Mouse (Mus musculus): ENCODE measurements around the gene Myo1d. TPM values are rescaled to one million over a fixed set of nuclear protein-coding genes. Genes with fewer than 3 reads are reported as not detected.

Gene Myo1d
- polyA plus RNA-seq, 1 experiment from 2014 or later: 3.3 TPM

DNA sequence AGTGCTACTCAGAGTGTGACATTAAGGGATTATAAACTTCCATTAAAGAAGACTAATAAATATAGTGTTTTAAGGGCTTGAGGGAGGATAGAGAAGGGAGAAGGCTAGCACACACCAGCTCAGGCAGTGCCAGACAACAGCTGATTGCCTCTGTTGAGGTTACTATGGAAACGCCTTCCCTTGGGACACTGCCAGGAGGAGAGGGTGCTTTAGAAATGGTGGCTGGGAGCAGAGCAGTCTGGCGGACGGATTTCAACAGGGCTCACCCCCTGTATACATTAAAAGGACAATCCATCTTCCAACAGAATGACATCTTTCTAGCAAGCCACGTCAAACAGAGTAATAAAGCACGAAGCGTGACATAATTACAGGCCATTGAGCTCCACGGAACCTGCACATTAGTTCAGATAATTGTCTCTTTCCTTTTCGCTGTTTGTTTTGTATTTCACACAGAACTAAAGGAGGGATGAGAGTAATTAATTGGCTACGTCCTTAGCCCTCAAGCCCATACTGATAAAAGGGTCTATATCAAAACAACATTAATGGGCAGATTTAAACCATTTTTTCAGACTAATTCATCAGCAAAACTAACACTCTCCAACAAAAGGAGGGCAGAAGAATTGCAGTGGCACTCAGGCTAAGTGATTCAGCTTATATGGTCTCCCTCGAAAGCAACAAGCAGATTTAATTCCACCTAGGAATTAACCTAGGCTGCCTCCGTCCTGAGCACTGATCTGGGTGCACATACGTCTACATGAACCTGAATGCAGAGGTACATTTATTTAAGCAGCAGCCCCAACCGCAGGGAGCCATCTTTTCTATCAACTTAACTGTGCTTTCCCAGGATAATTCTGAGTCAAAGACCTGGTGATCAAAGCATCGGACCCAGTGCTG, 201.8 kb downstream of the Myo1d start:
- Histone ChIP-seq H3K27me3 (ENCODE audit: control insufficient read depth, insufficient read depth, low read length) (peaks cover 12% of the 10 kb centered on the region), H3K9me3 (ENCODE audit: control insufficient read depth, low read length) (no peaks in the 10 kb centered on the region), H3K9ac (ENCODE audit: low read length) (no peak overlapping the region), H3K36me3 (ENCODE audit: control insufficient read depth, insufficient read depth, low read length) (no peaks in the 10 kb centered on the region), H3K4me2 (ENCODE audit: low read depth, low read length, severe bottlenecking) (peak overlapping the region; percentile 38; the same call in 1 of the 2 replicates), H3K4me1 (replicated peaks; ENCODE audit: control insufficient read depth, insufficient read depth, low read length) (peaks cover 3% of the 10 kb centered on the region; the same call in 1 of the 2 replicates), H3K27ac (ENCODE audit: low read depth, low read length) (peak overlapping the region; percentile 51), H3K4me3 (ENCODE audit: low read depth, low read length) (peak overlapping the region; percentile 5; the same call in 1 of the 2 replicates)
- WGBS: 16% methylated on average over 14 of the region's 14 CpGs
- ATAC-seq (replicated peaks; ENCODE audit: low FRiP score) (peak; percentile 99), DNase-seq (ENCODE audit: low spot score) (peak; percentile 87)

GRCm38 (mm10) chr11:80575794-80576193, 204.0 kb downstream of the Myo1d start:
- no peak overlapping the region for H3K4me2 ChIP-seq (ENCODE audit: low read depth, low read length, severe bottlenecking)
- H3K27me3 ChIP-seq (ENCODE audit: control insufficient read depth, insufficient read depth, low read length): peaks cover 8% of the 10 kb centered on the region; the same call in 1 of the 2 replicates
- 78% methylated on average over 3 of the region's 3 CpGs for WGBS
- H3K4me3 ChIP-seq (ENCODE audit: low read depth, low read length): no peak overlapping the region
- DNase-seq (ENCODE audit: low spot score) (no peak), ATAC-seq (replicated peaks; ENCODE audit: low FRiP score) (no peak)
- peaks cover 3% of the 10 kb centered on the region; the same call in 1 of the 2 replicates for H3K4me1 ChIP-seq (replicated peaks; ENCODE audit: control insufficient read depth, insufficient read depth, low read length)
- no peaks in the 10 kb centered on the region for H3K36me3 ChIP-seq (ENCODE audit: control insufficient read depth, insufficient read depth, low read length)
- H3K27ac ChIP-seq (ENCODE audit: low read depth, low read length): no peak overlapping the region
- H3K9me3 ChIP-seq (ENCODE audit: control insufficient read depth, low read length): no peaks in the 10 kb centered on the region
- no peak overlapping the region for H3K9ac ChIP-seq (ENCODE audit: low read length)

GRCm38 (mm10) chr11:80566286-80566685, 213.5 kb downstream of the Myo1d start:
- DNase-seq (ENCODE audit: low spot score) (no peak), ATAC-seq (replicated peaks; ENCODE audit: low FRiP score) (no peak)
- Histone ChIP-seq H3K4me1 (replicated peaks; ENCODE audit: control insufficient read depth, insufficient read depth, low read length) (no peaks in the 10 kb centered on the region), H3K9me3 (ENCODE audit: control insufficient read depth, low read length) (no peaks in the 10 kb centered on the region), H3K9ac (ENCODE audit: low read length) (no peak overlapping the region), H3K36me3 (ENCODE audit: control insufficient read depth, insufficient read depth, low read length) (no peaks in the 10 kb centered on the region), H3K4me3 (ENCODE audit: low read depth, low read length) (no peak overlapping the region), H3K27ac (ENCODE audit: low read depth, low read length) (no peak overlapping the region), H3K27me3 (ENCODE audit: control insufficient read depth, insufficient read depth, low read length) (no peaks in the 10 kb centered on the region), H3K4me2 (ENCODE audit: low read depth, low read length, severe bottlenecking) (no peak overlapping the region)
- 92% methylated on average over 3 of the region's 3 CpGs for WGBS

- Histone ChIP-seq H3K9me3 (ENCODE audit: control insufficient read depth, low read length) (no peaks in the 10 kb centered on the region), H3K4me3 (ENCODE audit: low read depth, low read length) (no peak overlapping the region), H3K4me1 (replicated peaks; ENCODE audit: control insufficient read depth, insufficient read depth, low read length) (no peaks in the 10 kb centered on the region), H3K4me2 (ENCODE audit: low read depth, low read length, severe bottlenecking) (no peak overlapping the region), H3K36me3 (ENCODE audit: control insufficient read depth, insufficient read depth, low read length) (no peaks in the 10 kb centered on the region), H3K27me3 (ENCODE audit: control insufficient read depth, insufficient read depth, low read length) (no peaks in the 10 kb centered on the region), H3K9ac (ENCODE audit: low read length) (no peak overlapping the region), H3K27ac (ENCODE audit: low read depth, low read length) (no peak overlapping the region)
- WGBS: 80% methylated on average over 7 of the region's 7 CpGs
- DNase-seq (ENCODE audit: low spot score) (no peak), ATAC-seq (replicated peaks; ENCODE audit: low FRiP score) (no peak)
These were observed 214.6 kb downstream of the Myo1d start for GRCm38 (mm10) chr11:80564975-80565965.

- Histone ChIP-seq H3K27ac (ENCODE audit: low read depth, low read length) (no peak overlapping the region), H3K4me2 (ENCODE audit: low read depth, low read length, severe bottlenecking) (no peak overlapping the region), H3K4me1 (replicated peaks; ENCODE audit: control insufficient read depth, insufficient read depth, low read length) (no peaks in the 10 kb centered on the region), H3K4me3 (ENCODE audit: low read depth, low read length) (no peak overlapping the region), H3K9me3 (ENCODE audit: control insufficient read depth, low read length) (no peaks in the 10 kb centered on the region), H3K27me3 (ENCODE audit: control insufficient read depth, insufficient read depth, low read length) (no peaks in the 10 kb centered on the region), H3K9ac (ENCODE audit: low read length) (no peak overlapping the region), H3K36me3 (ENCODE audit: control insufficient read depth, insufficient read depth, low read length) (no peaks in the 10 kb centered on the region)
- DNase-seq (ENCODE audit: low spot score): no peak
- WGBS: 40% methylated on average over 3 of the region's 3 CpGs
- ATAC-seq (replicated peaks; ENCODE audit: low FRiP score): no peak
These were observed 217.3 kb downstream of the Myo1d start for GRCm38 (mm10) chr11:80562479-80562878.

GRCm38 (mm10) chr11:80560770-80561169, 219.1 kb downstream of the Myo1d start:
- no peaks in the 10 kb centered on the region for H3K9me3 ChIP-seq (ENCODE audit: control insufficient read depth, low read length)
- H3K4me1 ChIP-seq (replicated peaks; ENCODE audit: control insufficient read depth, insufficient read depth, low read length): no peaks in the 10 kb centered on the region
- H3K36me3 ChIP-seq (ENCODE audit: control insufficient read depth, insufficient read depth, low read length): no peaks in the 10 kb centered on the region
- no peak overlapping the region for H3K4me3 ChIP-seq (ENCODE audit: low read depth, low read length)
- H3K27ac ChIP-seq (ENCODE audit: low read depth, low read length): no peak overlapping the region
- ATAC-seq (replicated peaks; ENCODE audit: low FRiP score): no peak
- no peak for DNase-seq (ENCODE audit: low spot score)
- no peaks in the 10 kb centered on the region for H3K27me3 ChIP-seq (ENCODE audit: control insufficient read depth, insufficient read depth, low read length)
- H3K9ac ChIP-seq (ENCODE audit: low read length): no peak overlapping the region
- H3K4me2 ChIP-seq (ENCODE audit: low read depth, low read length, severe bottlenecking): no peak overlapping the region
- WGBS: 82% methylated on average over 5 of the region's 5 CpGs

DNA sequence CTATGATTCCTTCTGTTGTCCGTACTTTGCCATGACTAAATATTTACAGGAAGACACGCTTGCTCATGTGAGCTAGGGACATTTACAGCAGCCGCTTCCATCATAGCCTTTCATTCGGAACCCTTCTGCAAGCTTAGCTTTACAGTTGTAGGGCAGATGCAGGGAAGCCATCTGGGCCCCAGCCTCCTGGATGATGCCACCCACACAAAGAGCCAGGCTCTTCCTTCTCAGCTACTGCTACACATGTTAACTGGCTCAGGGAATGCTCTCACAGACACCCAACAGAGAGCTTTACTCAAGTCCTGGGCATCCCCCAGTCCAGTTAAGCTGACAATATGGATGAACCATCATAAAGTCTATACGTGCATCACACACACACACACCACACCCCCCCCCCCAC, 224.4 kb downstream of the Myo1d start:
- 95% methylated on average over 5 of the region's 5 CpGs for WGBS
- H3K36me3 ChIP-seq (ENCODE audit: control insufficient read depth, insufficient read depth, low read length): no peaks in the 10 kb centered on the region
- no peak overlapping the region for H3K4me2 ChIP-seq (ENCODE audit: low read depth, low read length, severe bottlenecking)
- no peaks in the 10 kb centered on the region for H3K4me1 ChIP-seq (replicated peaks; ENCODE audit: control insufficient read depth, insufficient read depth, low read length)
- no peak for DNase-seq (ENCODE audit: low spot score)
- ATAC-seq (replicated peaks; ENCODE audit: low FRiP score): no peak
- H3K27me3 ChIP-seq (ENCODE audit: control insufficient read depth, insufficient read depth, low read length): no peaks in the 10 kb centered on the region
- no peak overlapping the region for H3K4me3 ChIP-seq (ENCODE audit: low read depth, low read length)
- no peaks in the 10 kb centered on the region for H3K9me3 ChIP-seq (ENCODE audit: control insufficient read depth, low read length)
- H3K9ac ChIP-seq (ENCODE audit: low read length): no peak overlapping the region
- H3K27ac ChIP-seq (ENCODE audit: low read depth, low read length): no peak overlapping the region

GRCm38 (mm10) chr11:80553046-80553445, 226.8 kb downstream of the Myo1d start:
- Histone ChIP-seq H3K27me3 (ENCODE audit: control insufficient read depth, insufficient read depth, low read length) (no peaks in the 10 kb centered on the region), H3K4me3 (ENCODE audit: low read depth, low read length) (no peak overlapping the region), H3K4me1 (replicated peaks; ENCODE audit: control insufficient read depth, insufficient read depth, low read length) (no peaks in the 10 kb centered on the region), H3K36me3 (ENCODE audit: control insufficient read depth, insufficient read depth, low read length) (no peaks in the 10 kb centered on the region), H3K9ac (ENCODE audit: low read length) (no peak overlapping the region), H3K9me3 (ENCODE audit: control insufficient read depth, low read length) (no peaks in the 10 kb centered on the region), H3K4me2 (ENCODE audit: low read depth, low read length, severe bottlenecking) (no peak overlapping the region), H3K27ac (ENCODE audit: low read depth, low read length) (no peak overlapping the region)
- ATAC-seq (replicated peaks; ENCODE audit: low FRiP score) (no peak), DNase-seq (ENCODE audit: low spot score) (no peak)
- WGBS: 84% methylated on average over 11 of the region's 11 CpGs
